8 mouse cellular contexts compared by ENCODE assay signal in genomic region chr6:124930231-124930630, GRCm38 (mm10). TPM values are rescaled to one million over a fixed set of nuclear protein-coding genes. Genes with fewer than 3 reads are reported as not detected.
A peak's percentile ranks its signal among the peaks of the same experiment; 100 is the strongest.
DNase-seq lines count a peak whose midpoint lies in the region; ATAC-seq and TF ChIP-seq lines count a peak whose summit lies in the region.

No protein-coding gene starts in this region.

- H3K36me3 ChIP-seq in forebrain, embryonic 11.5 days (ENCODE audit: control insufficient read depth, insufficient read depth, low read length) = peaks cover 4% of the 10 kb centered on the region
- H3K36me3 ChIP-seq in midbrain, embryonic 13.5 days = peaks cover 24% of the 10 kb centered on the region

- H3K4me2 ChIP-seq in forebrain, embryonic 11.5 days (ENCODE audit: low read depth, low read length, severe bottlenecking) = peak overlapping the region; percentile 92; the same call in 1 of the 2 replicates
- H3K4me2 ChIP-seq in midbrain, embryonic 13.5 days (replicated peaks) = peak overlapping the region; percentile 97

- 0 out of 2 replicates have a peak, but pooled peaks have one; percentile 0 for ATAC-seq in forebrain, embryonic 11.5 days (replicated peaks; ENCODE audit: low FRiP score)
- no peak for ATAC-seq in midbrain, embryonic 13.5 days

- H3K4me3 ChIP-seq in lung, adult 2 months (replicated peaks; ENCODE audit: extremely low read depth, low read depth, low read length) = peak overlapping the region; percentile 55
- H3K4me3 ChIP-seq in forebrain, embryonic 11.5 days (ENCODE audit: low read depth, low read length) = peak overlapping the region; percentile 95
- peak overlapping the region; percentile 97 for H3K4me3 ChIP-seq in midbrain, embryonic 13.5 days (replicated peaks)

- WGBS in lung, adult 2 months = 42% methylated on average over 1 of the region's 1 CpGs
- WGBS in forebrain, embryonic 11.5 days = 35% methylated on average over 1 of the region's 1 CpGs
- WGBS in midbrain, embryonic 13.5 days = 29% methylated on average over 1 of the region's 1 CpGs

- DNase-seq in lung, adult 2 months = no peak
- DNase-seq in lung, postnatal 14 days = no peak
- no peak for DNase-seq in forebrain, embryonic 11.5 days (ENCODE audit: low spot score)
- peak; percentile 62 for DNase-seq in kidney, postnatal 14 days
- DNase-seq in right cerebral cortex, postnatal 10 days (ENCODE audit: low spot score in 2 of 2) = no peak
- DNase-seq in layer of hippocampus, postnatal 36 days = no peak
- DNase-seq in layer of hippocampus, adult 8-10 months (ENCODE audit: low spot score in 2 of 2) = no peak

- H3K27ac ChIP-seq in forebrain, embryonic 11.5 days (ENCODE audit: low read depth, low read length) = peak overlapping the region; percentile 86
- H3K27ac ChIP-seq in midbrain, embryonic 13.5 days = peak overlapping the region; percentile 97

- peak overlapping the region; percentile 52; the same call in 1 of the 2 replicates for H3K9ac ChIP-seq in forebrain, embryonic 11.5 days (ENCODE audit: low read length)
- peak overlapping the region; percentile 99; the same call in 1 of the 2 replicates for H3K9ac ChIP-seq in midbrain, embryonic 13.5 days (replicated peaks)

- H3K9me3 ChIP-seq in forebrain, embryonic 11.5 days (ENCODE audit: control insufficient read depth, low read length) = no peaks in the 10 kb centered on the region
- H3K9me3 ChIP-seq in midbrain, embryonic 13.5 days = no peaks in the 10 kb centered on the region; the same call in 1 of the 2 replicates

- TF ChIP-seq CTCF in lung, adult 2 months (IDR thresholded peaks at IDR 0.05; ENCODE audit: insufficient read depth, low read length) = no peak

- no peaks in the 10 kb centered on the region for H3K27me3 ChIP-seq in forebrain, embryonic 11.5 days (ENCODE audit: control insufficient read depth, insufficient read depth, low read length)
- no peaks in the 10 kb centered on the region for H3K27me3 ChIP-seq in midbrain, embryonic 13.5 days

- no peak for TF ChIP-seq POLR2A in lung, adult 2 months (IDR thresholded peaks at IDR 0.05; ENCODE audit: borderline replicate concordance, extremely low read depth, low read depth, low read length)

- H3K4me1 ChIP-seq in lung, adult 2 months (ENCODE audit: control insufficient read depth, insufficient read depth, low read length) = peaks cover 11% of the 10 kb centered on the region
- peaks cover 11% of the 10 kb centered on the region for H3K4me1 ChIP-seq in forebrain, embryonic 11.5 days (replicated peaks; ENCODE audit: control insufficient read depth, insufficient read depth, low read length)
- H3K4me1 ChIP-seq in midbrain, embryonic 13.5 days (replicated peaks) = peaks cover 31% of the 10 kb centered on the region

RNA-seq across cellular contexts. Expression of gene Mlf2, which starts 1.0 kb away (rescaled TPM):
- 313 and 336 TPM in 2 replicates for polyA plus RNA-seq in lung, adult 2 months (2012; rRNA removed)
- polyA plus RNA-seq in forebrain, embryonic 11.5 days (2014; fragmentation: Nextera tagmentation; extraction: Ambion mirVana) = 450 and 480 TPM in 2 replicates
- polyA plus RNA-seq in midbrain, embryonic 13.5 days (2015; fragmentation: Nextera tagmentation; extraction: Ambion mirVana) = 419 and 462 TPM in 2 replicates
- total RNA-seq in layer of hippocampus, postnatal 36 days (2021) = 100 to 1,000 TPM; 630 to 652 TPM
- 100 to 1,000 TPM; 564 to 596 (median 590) TPM for total RNA-seq in layer of hippocampus, adult 8-10 months (2022)

RNA-seq across cellular contexts. Expression of gene Ptms, which starts 10.3 kb away (rescaled TPM):
- 1,982 and 2,310 TPM in 2 replicates for polyA plus RNA-seq in lung, adult 2 months (2012; rRNA removed)
- 369 and 455 TPM in 2 replicates for polyA plus RNA-seq in forebrain, embryonic 11.5 days (2014; fragmentation: Nextera tagmentation; extraction: Ambion mirVana)
- polyA plus RNA-seq in midbrain, embryonic 13.5 days (2015; fragmentation: Nextera tagmentation; extraction: Ambion mirVana) = 662 and 802 TPM in 2 replicates
- total RNA-seq in layer of hippocampus, postnatal 36 days (2021) = 1,000 to 10,000 TPM; 1,023 to 1,087 TPM
- 100 to 1,000 TPM; 881 to 936 (median 911) TPM for total RNA-seq in layer of hippocampus, adult 8-10 months (2022)

RNA-seq across cellular contexts. Expression of gene Lag3, which starts 18.7 kb away (rescaled TPM):
- polyA plus RNA-seq in lung, adult 2 months (2012; rRNA removed) = 1.4 and 1.9 TPM in 2 replicates
- polyA plus RNA-seq in forebrain, embryonic 11.5 days (2014; fragmentation: Nextera tagmentation; extraction: Ambion mirVana) = 2.3 and 2.5 TPM in 2 replicates
- 2.3 and 2.5 TPM in 2 replicates for polyA plus RNA-seq in midbrain, embryonic 13.5 days (2015; fragmentation: Nextera tagmentation; extraction: Ambion mirVana)
- total RNA-seq in layer of hippocampus, postnatal 36 days (2021) = 1 to 10 TPM; 2.1 to 2.3 TPM
- total RNA-seq in layer of hippocampus, adult 8-10 months (2022) = 10 to 100 TPM in 2 of 4 experiments, 1 to 10 TPM in 2; 1.6 to 15.6 (median 8.5) TPM

RNA-seq across cellular contexts. Expression of gene Cops7a, which starts 35.1 kb away (rescaled TPM):
- 178 and 213 TPM in 2 replicates for polyA plus RNA-seq in lung, adult 2 months (2012; rRNA removed)
- polyA plus RNA-seq in forebrain, embryonic 11.5 days (2014; fragmentation: Nextera tagmentation; extraction: Ambion mirVana) = 111 and 122 TPM in 2 replicates
- polyA plus RNA-seq in midbrain, embryonic 13.5 days (2015; fragmentation: Nextera tagmentation; extraction: Ambion mirVana) = 89.9 and 95.2 TPM in 2 replicates
- 100 to 1,000 TPM; 149 TPM for total RNA-seq in layer of hippocampus, postnatal 36 days (2021)
- total RNA-seq in layer of hippocampus, adult 8-10 months (2022) = 100 to 1,000 TPM; 129 to 152 (median 145) TPM

RNA-seq across cellular contexts. Expression of gene Cd4, which starts 42.2 kb away (rescaled TPM):
- polyA plus RNA-seq in lung, adult 2 months (2012; rRNA removed) = 1.9 and 2.7 TPM in 2 replicates
- polyA plus RNA-seq in forebrain, embryonic 11.5 days (2014; fragmentation: Nextera tagmentation; extraction: Ambion mirVana) = not detected in 2 replicates
- polyA plus RNA-seq in midbrain, embryonic 13.5 days (2015; fragmentation: Nextera tagmentation; extraction: Ambion mirVana) = 0.07 TPM in 1 of 2 replicates, not detected in the other
- under 1 TPM in 1 of 2 experiments, not detected in 1; 0.23 TPM for total RNA-seq in layer of hippocampus, postnatal 36 days (2021)
- under 1 TPM in 2 of 4 experiments, not detected in 2; 0.12 to 0.38 TPM for total RNA-seq in layer of hippocampus, adult 8-10 months (2022)
